27 mouse cellular contexts compared by ENCODE assay signal in the genomic region with DNA sequence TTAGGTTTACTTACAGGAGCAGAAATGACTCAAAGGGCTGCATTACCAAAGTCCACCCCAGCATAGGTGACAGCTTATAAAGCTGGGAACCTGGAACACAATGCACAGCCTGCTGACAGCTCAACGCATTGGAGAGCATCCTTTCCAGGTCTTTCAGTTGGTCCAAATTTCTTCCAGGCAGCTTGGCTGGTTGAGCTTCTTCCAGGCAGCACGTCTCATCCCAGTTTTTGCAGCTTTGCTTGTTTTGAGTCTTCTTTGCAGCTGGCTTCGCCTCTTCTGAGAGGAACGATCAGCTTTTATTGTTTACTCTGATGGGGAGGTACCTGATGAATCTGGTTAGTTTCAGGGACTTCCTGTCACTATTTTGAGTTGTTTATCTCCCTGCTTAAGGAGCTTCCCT. TPM values are rescaled to one million over a fixed set of nuclear protein-coding genes. Genes with fewer than 3 reads are reported as not detected.
DNase-seq lines count a peak whose midpoint lies in the region; ATAC-seq and TF ChIP-seq lines count a peak whose summit lies in the region.
"Had no signal": no experiment of that assay in that cellular context is flagged by ENCODE, and none has a peak within 500 bp of the region (broad histone marks: within the 10 kb centered on the region; RNA-seq: fewer than 3 reads in every experiment).

No protein-coding gene starts in this region.

- no peak for TF ChIP-seq CTCF in layer of hippocampus, adult 2 months (conservative IDR thresholded peaks at IDR 0.05)
- no peak for TF ChIP-seq CTCF in stomach, postnatal 0 days (IDR thresholded peaks at IDR 0.05; ENCODE audit: low read depth)

- H3K4me2 ChIP-seq in stomach, postnatal 0 days (replicated peaks; ENCODE audit: low read depth): no peak overlapping the region
- H3K4me2 ChIP-seq: embryonic facial prominence, embryonic 12.5 days; embryonic facial prominence, embryonic 15.5 days; heart, embryonic 12.5 days; heart, embryonic 15.5 days; hindbrain, embryonic 13.5 days had no signal

- H3K36me3 ChIP-seq in stomach, postnatal 0 days (ENCODE audit: control insufficient read depth, insufficient read depth, low read length): no peaks in the 10 kb centered on the region
- no peaks in the 10 kb centered on the region for H3K36me3 ChIP-seq in midbrain, embryonic 10.5 days
- H3K36me3 ChIP-seq: embryonic facial prominence, embryonic 12.5 days; embryonic facial prominence, embryonic 15.5 days; heart, embryonic 12.5 days; heart, embryonic 15.5 days; hindbrain, embryonic 10.5 days; hindbrain, embryonic 13.5 days had no signal

- WGBS in stomach, postnatal 0 days: 63% methylated on average over 4 of the region's 4 CpGs
- WGBS in midbrain, embryonic 10.5 days: 89% methylated on average over 4 of the region's 4 CpGs

- H3K27me3 ChIP-seq in stomach, postnatal 0 days (ENCODE audit: control insufficient read depth, insufficient read depth, low read length): no peaks in the 10 kb centered on the region
- no peaks in the 10 kb centered on the region for H3K27me3 ChIP-seq in midbrain, embryonic 10.5 days (ENCODE audit: low read depth, poor library complexity, severe bottlenecking)
- H3K27me3 ChIP-seq: embryonic facial prominence, embryonic 12.5 days; embryonic facial prominence, embryonic 15.5 days; heart, embryonic 12.5 days; heart, embryonic 15.5 days; hindbrain, embryonic 13.5 days had no signal

- peak overlapping the region; percentile 93 for H3K27ac ChIP-seq in layer of hippocampus, adult 2 months
- H3K27ac ChIP-seq in stomach, postnatal 0 days (replicated peaks): 0 out of 2 replicates have a peak overlapping the region, but pooled peaks have one; percentile 13
- H3K27ac ChIP-seq in midbrain, embryonic 10.5 days (replicated peaks): no peak overlapping the region
- H3K27ac ChIP-seq: embryonic facial prominence, embryonic 12.5 days; embryonic facial prominence, embryonic 15.5 days; heart, embryonic 15.5 days; hindbrain, embryonic 10.5 days; hindbrain, embryonic 13.5 days had no signal

- H3K4me1 ChIP-seq in stomach, postnatal 0 days (replicated peaks; ENCODE audit: control insufficient read depth, insufficient read depth): peaks cover 18% of the 10 kb centered on the region
- H3K4me1 ChIP-seq in midbrain, embryonic 10.5 days: peaks cover 25% of the 10 kb centered on the region

- H3K4me3 ChIP-seq in layer of hippocampus, adult 2 months: no peak overlapping the region
- no peak overlapping the region for H3K4me3 ChIP-seq in stomach, postnatal 0 days (ENCODE audit: low read depth, low read length)
- H3K4me3 ChIP-seq in midbrain, embryonic 10.5 days: no peak overlapping the region
- H3K4me3 ChIP-seq: embryonic facial prominence, embryonic 12.5 days; embryonic facial prominence, embryonic 15.5 days; heart, embryonic 12.5 days; heart, embryonic 15.5 days; hindbrain, embryonic 10.5 days; hindbrain, embryonic 13.5 days had no signal

- ATAC-seq in frontal cortex, adult (ENCODE audit: low TSS enrichment): peak; percentile 21; the same call in 1 of the 2 replicates
- ATAC-seq in stomach, postnatal 0 days (ENCODE audit: low FRiP score, low TSS enrichment): no peak
- ATAC-seq: activated CD4-positive, CD25-positive, alpha-beta regulatory T cell, adult 4 months; forebrain, embryonic 14.5 days; forebrain, postnatal 0 days; hindbrain, embryonic 16.5 days had no signal

- TF ChIP-seq EP300 in stomach, postnatal 0 days (optimal IDR thresholded peaks at IDR 0.05): no peak

- DNase-seq in frontal cortex, postnatal 14 days (ENCODE audit: low spot score in 2 of 2): no peak
- DNase-seq in layer of hippocampus, adult 2 months (ENCODE audit: low spot score in 2 of 2): no peak
- DNase-seq in layer of hippocampus, adult 11-12 months (ENCODE audit: low spot score): no peak
- peak; percentile 56 for DNase-seq in right cerebral cortex, adult 18-20 months
- no peak for DNase-seq in right cerebral cortex, postnatal 10 days (ENCODE audit: low spot score in 2 of 2)
- DNase-seq in stomach, postnatal 0 days (ENCODE audit: low spot score): no peak
- no peak for DNase-seq in midbrain, embryonic 10.5 days (ENCODE audit: low spot score)
- DNase-seq: adrenal gland, adult 8-10 months; adrenal gland, postnatal 25 days; cerebellum, adult 18-20 months; cerebellum, adult 9-10 months; cerebellum, postnatal 14 days; forebrain, postnatal 0 days; gastrocnemius, postnatal 25 days; heart, adult 18-20 months; heart, postnatal 10 days; heart, postnatal 36 days had no signal

- H3K9me3 ChIP-seq in stomach, postnatal 0 days (ENCODE audit: control insufficient read depth, low read length): no peaks in the 10 kb centered on the region
- H3K9me3 ChIP-seq in midbrain, embryonic 10.5 days (replicated peaks): no peaks in the 10 kb centered on the region
- H3K9me3 ChIP-seq: embryonic facial prominence, embryonic 12.5 days; embryonic facial prominence, embryonic 15.5 days; heart, embryonic 12.5 days; heart, embryonic 15.5 days; hindbrain, embryonic 10.5 days; hindbrain, embryonic 13.5 days had no signal

- H3K9ac ChIP-seq in stomach, postnatal 0 days (ENCODE audit: low read length): no peak overlapping the region
- H3K9ac ChIP-seq: embryonic facial prominence, embryonic 12.5 days; embryonic facial prominence, embryonic 15.5 days; forebrain, postnatal 0 days; heart, embryonic 12.5 days; heart, embryonic 15.5 days; hindbrain, embryonic 13.5 days had no signal

RNA-seq across cellular contexts. Expression of gene Arntl, which starts 39.2 kb away (rescaled TPM):
- total RNA-seq in layer of hippocampus, adult 2 months (2021): 10 to 100 TPM; 34.9 to 40.3 TPM
- polyA plus RNA-seq in stomach, postnatal 0 days (2015; fragmentation: Nextera tagmentation; extraction: Ambion mirVana): 6.6 and 7.3 TPM in 2 replicates
- 6.6 and 7.0 TPM in 2 replicates for polyA plus RNA-seq in midbrain, embryonic 10.5 days (2016; fragmentation: Nextera tagmentation; extraction: Ambion mirVana)
